Mouse (Mus musculus) CH12.LX (cell line): ENCODE results near the gene Klrb1c. TPM values are rescaled to one million over a fixed set of nuclear protein-coding genes. Genes with fewer than 3 reads are reported as not detected.
A peak's percentile ranks its signal among the peaks of the same experiment; 100 is the strongest.
"Not testable (repeated sequence)": the region's sequence is repeated elsewhere in the genome, so short reads cannot be mapped to it uniquely, and the experiment has no call there.

Experiments
- DNase-seq: peaks from one replicate; pipeline ENCODE4 v3.0.0-alpha.2; 2013; ENCODE audit errors: extremely low read depth
- H3K27ac ChIP-seq: 2 replicates; pipeline ENCODE4 v1.5.1; 2012; ENCODE audit warnings: low read depth, mild to moderate bottlenecking, control low read depth, moderate library complexity; ENCODE audit not compliant: insufficient read depth
- H3K27me3 ChIP-seq: replicated peaks from 2 replicates; pipeline ENCODE3; 2012; ENCODE audit warnings: inconsistent platforms
- H3K36me3 ChIP-seq, 2 experiments: replicated peaks in 1 of 2; 2 replicates each; pipeline versions ENCODE3 to v1.6.1; 2012; ENCODE audit warnings: inconsistent platforms in 1 of 2, low read length in 1 of 2, mild to moderate bottlenecking in 1 of 2, mixed read lengths in 1 of 2, moderate library complexity in 1 of 2; ENCODE audit not compliant: control insufficient read depth in 1 of 2, insufficient read depth in 1 of 2
- H3K4me1 ChIP-seq, 2 experiments: 2 replicates each; pipeline ENCODE4 v1.6.1; 2012; ENCODE audit warnings: inconsistent platforms in 1 of 2, moderate library complexity in 1 of 2; ENCODE audit not compliant: insufficient read depth in 2 of 2, control insufficient read depth in 1 of 2
- H3K4me2 ChIP-seq: 2 replicates; pipeline ENCODE4 v1.6.1; 2012; ENCODE audit warnings: low read depth, mild to moderate bottlenecking, control low read depth; ENCODE audit not compliant: poor library complexity, insufficient read depth, severe bottlenecking
- H3K4me3 ChIP-seq, 3 experiments: fragments of 150-350 bp in 1 of 3; sonication (generic) in 1 of 3; replicated peaks in 1 of 3; 2 replicates each; pipeline versions ENCODE3 to v1.5.1; 2011 to 2012; ENCODE audit warnings: low read depth in 2 of 3, low read length in 2 of 3, mild to moderate bottlenecking in 2 of 3, moderate library complexity in 2 of 3, control low read depth in 1 of 3, improper control_type of control experiment in 1 of 3, inconsistent platforms in 1 of 3, mixed read lengths in 1 of 3; ENCODE audit not compliant: poor library complexity in 1 of 3
- H3K79me2 ChIP-seq: replicated peaks from 2 replicates; pipeline ENCODE4 v1.6.1; 2012; ENCODE audit warnings: mild to moderate bottlenecking, moderate library complexity; ENCODE audit not compliant: control insufficient read depth, poor library complexity, insufficient read depth, severe bottlenecking; ENCODE audit errors: extremely low read depth
- H3K9ac ChIP-seq: 2 replicates; pipeline ENCODE4 v1.6.1; 2012; ENCODE audit warnings: low read depth, mild to moderate bottlenecking, control low read depth, moderate library complexity; ENCODE audit not compliant: insufficient read depth
- H3K9me3 ChIP-seq: replicated peaks from 2 replicates; pipeline ENCODE3; 2012; ENCODE audit warnings: low read length, inconsistent platforms, mixed read lengths
- BHLHE40 ChIP-seq: IDR thresholded peaks from 2 replicates; pipeline ENCODE4 v1.6.1; 2011; ENCODE audit warnings: mild to moderate bottlenecking, low read depth, low read length, improper control_type of control experiment
- CTCF ChIP-seq, 2 experiments: IDR thresholded peaks in 1 of 2; conservative IDR thresholded peaks in 1 of 2; 2 replicates each; pipeline ENCODE4 v1.5.1; 2011 to 2012; ENCODE audit warnings: low read depth in 2 of 2, low read length in 2 of 2, improper control_type of control experiment in 1 of 2, inconsistent platforms in 1 of 2, mild to moderate bottlenecking in 1 of 2, moderate library complexity in 1 of 2
- E2F4 ChIP-seq: IDR thresholded peaks from 2 replicates; pipeline ENCODE4 v1.6.1; 2011; ENCODE audit warnings: low read depth, low read length, improper control_type of control experiment; ENCODE audit not compliant: insufficient replicate concordance
- ELF1 ChIP-seq: IDR thresholded peaks from 2 replicates; pipeline ENCODE4 v1.6.1; 2014; ENCODE audit warnings: low read depth, mild to moderate bottlenecking, inconsistent platforms, low read length, improper control_type of control experiment
- IRF4 ChIP-seq: IDR thresholded peaks from 2 replicates; pipeline ENCODE4 v1.6.1; 2014; ENCODE audit warnings: low read depth, mild to moderate bottlenecking, inconsistent platforms, low read length, improper control_type of control experiment
- JUND ChIP-seq: conservative IDR thresholded peaks from 2 replicates; pipeline ENCODE4 v1.6.1; 2011; ENCODE audit warnings: low read depth, low read length, improper control_type of control experiment
- KAT2A ChIP-seq: IDR thresholded peaks from 2 replicates; pipeline ENCODE4 v1.6.1; 2012; ENCODE audit warnings: low read length, improper control_type of control experiment, inconsistent platforms; ENCODE audit not compliant: insufficient replicate concordance
- MAFK ChIP-seq: IDR thresholded peaks from 2 replicates; pipeline ENCODE4 v1.6.1; 2011; ENCODE audit warnings: low read length, improper control_type of control experiment; ENCODE audit not compliant: insufficient replicate concordance
- NRF1 ChIP-seq: IDR thresholded peaks from 2 replicates; pipeline ENCODE4 v1.6.1; 2014; ENCODE audit warnings: low read depth, mild to moderate bottlenecking, inconsistent platforms, low read length, improper control_type of control experiment, moderate library complexity
- POLR2A ChIP-seq: IDR thresholded peaks from 2 replicates; pipeline ENCODE4 v1.6.1; 2011; ENCODE audit warnings: low read depth, mild to moderate bottlenecking, improper control_type of control experiment, low read length
- POLR2AphosphoS2 ChIP-seq: IDR thresholded peaks from 2 replicates; pipeline ENCODE4 v1.6.1; 2011; ENCODE audit warnings: low read depth, low read length, improper control_type of control experiment
- RCOR1 ChIP-seq: conservative IDR thresholded peaks from 2 replicates; pipeline ENCODE4 v1.6.1; 2012; ENCODE audit warnings: low read depth, mild to moderate bottlenecking, inconsistent platforms, low read length, improper control_type of control experiment
- SMC3 ChIP-seq: IDR thresholded peaks from 2 replicates; pipeline ENCODE4 v1.6.1; 2011; ENCODE audit warnings: low read depth, low read length, improper control_type of control experiment
- TBP ChIP-seq: conservative IDR thresholded peaks from 2 replicates; pipeline ENCODE4 v1.6.1; 2011; ENCODE audit warnings: low read depth, low read length, improper control_type of control experiment
- TCF12 ChIP-seq: IDR thresholded peaks from 2 replicates; pipeline ENCODE4 v1.6.1; 2014; ENCODE audit warnings: low read depth, mild to moderate bottlenecking, inconsistent platforms, low read length, improper control_type of control experiment
- ZNF384 ChIP-seq: IDR thresholded peaks from 2 replicates; pipeline ENCODE4 v1.6.1; 2012; ENCODE audit warnings: low read depth, low read length, improper control_type of control experiment, inconsistent platforms
- dilution Hi-C: fragments of 300-500 bp; cut with MboI; formaldehyde crosslinking; loops from 2 replicates; pipeline ENCODE4 v1.14.3; 2020; ENCODE audit warnings: low sequenced_read_pairs; ENCODE audit not compliant: extremely low pct_unique_long_range_greater_than_20kb, extremely low pct_ligation_motif_present
- in situ Hi-C: fragments of 300-500 bp; cut with MboI; formaldehyde crosslinking; loops from 3 replicates; pipeline ENCODE4 v1.14.3; 2019; ENCODE audit warnings: low sequenced_read_pairs, low pct_ligation_motif_present, low pct_unique_long_range_greater_than_20kb, mixed read lengths
- polyA plus RNA-seq: library from polyadenylated mRNA; unstranded; fragments of >175 nt; gene quantifications from 2 replicates; pipeline ENCODE4 v1.2.1, GENCODE M21; 2012; ENCODE audit warnings: low read depth; ENCODE audit not compliant: insufficient read length
- total RNA-seq, 2 experiments: library from RNA; depleted of rRNA; stranded (reverse); fragments of 300-350 nt in 1 of 2; fragments of >200 nt in 1 of 2; gene quantifications; 2 replicates each; pipeline ENCODE4 v1.2.3; 2012 to 2014

The Klrb1c gene
- total and polyA plus RNA-seq, 3 experiments: not detected

DNA sequence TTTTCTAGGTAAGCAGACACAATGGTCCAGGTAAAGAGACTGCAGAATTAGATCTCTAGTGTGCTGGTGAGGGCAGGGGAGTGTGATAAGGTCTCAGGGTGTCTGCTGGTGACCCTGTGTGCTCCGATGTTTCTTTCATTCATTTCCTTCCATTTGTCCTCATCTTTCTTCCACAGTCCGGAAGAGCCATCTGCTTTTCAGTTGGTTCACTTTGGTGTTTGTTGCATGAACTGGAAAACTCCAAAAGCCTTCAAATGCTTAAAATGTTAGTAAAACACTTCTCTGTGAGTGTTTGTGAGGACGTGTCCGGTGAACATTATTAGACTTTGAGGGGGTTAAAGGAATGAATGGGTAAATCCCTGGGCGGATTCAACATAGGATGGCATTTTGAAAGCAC is 27.9 kb downstream of the Klrb1c start:
- DNase-seq: no peak
- H3K4me2 ChIP-seq: peak overlapping the region; percentile 51
- H3K27ac ChIP-seq: no peak overlapping the region
- no peaks in the 10 kb centered on the region for H3K27me3 ChIP-seq
- dilution Hi-C loops (no loop called here), in situ Hi-C loops (loop anchor here (5.0 kb wide), 2 partner anchors 36 to 81 kb away; no protein-coding TSS in a partner anchor)
- H3K4me1 ChIP-seq: peaks cover 6 to 30% of the 10 kb centered on the region in 2 experiments; a peak in 3 of 4 replicates
- no peak for TF ChIP-seq IRF4
- TF ChIP-seq E2F4: no peak
- 0 out of 2 replicates have a peak, but pooled peaks have one; percentile 2 for TF ChIP-seq BHLHE40
- TF ChIP-seq RCOR1: no peak
- no peak for TF ChIP-seq TCF12
- no peak for TF ChIP-seq POLR2AphosphoS2
- H3K79me2 ChIP-seq: no peaks in the 10 kb centered on the region
- H3K9ac ChIP-seq: peak overlapping the region; percentile 28
- H3K36me3 ChIP-seq: no peaks in the 10 kb centered on the region
- no peaks in the 10 kb centered on the region for H3K9me3 ChIP-seq
- peak overlapping the region; percentile 25 to 79 (median 40) for H3K4me3 ChIP-seq

DNA sequence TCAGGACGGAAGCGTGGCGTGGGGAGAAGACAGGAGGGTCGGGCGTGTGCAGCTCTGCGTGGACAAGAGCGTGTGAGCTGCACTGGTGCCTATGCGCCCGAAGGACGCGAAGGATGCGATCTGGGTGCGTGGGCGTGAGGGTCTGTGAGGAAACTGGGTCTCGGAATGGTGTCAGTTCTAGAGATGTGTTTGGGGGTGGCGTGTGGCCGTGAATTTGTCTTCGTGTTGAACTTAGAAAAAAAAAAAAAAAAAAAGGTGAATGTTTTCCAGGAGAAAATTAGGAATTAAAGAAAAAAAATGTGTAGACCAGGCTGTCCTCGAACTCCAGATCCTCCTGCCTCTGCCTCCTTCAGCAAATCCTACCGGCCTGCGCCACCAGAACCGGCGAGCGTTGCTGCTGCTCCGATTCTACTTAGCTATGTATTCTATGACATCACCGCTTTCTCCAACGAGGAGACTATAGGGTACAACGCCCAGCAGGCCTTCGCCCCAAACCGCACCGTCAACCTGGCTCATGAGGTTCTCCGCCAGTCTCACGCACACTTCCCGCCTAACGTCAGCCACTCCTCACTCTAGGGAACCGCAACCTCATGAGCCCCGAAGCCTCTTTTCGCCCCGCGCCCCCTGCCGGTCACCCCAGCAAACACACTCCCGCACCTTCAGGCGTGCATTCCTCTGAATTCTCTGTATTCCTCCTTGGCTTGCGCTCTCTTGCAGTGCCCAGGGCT is 28.4 kb downstream of the Klrb1c start:
- H3K4me2 ChIP-seq: peak overlapping the region; percentile 51
- H3K79me2 ChIP-seq, H3K27me3 ChIP-seq, dilution Hi-C loops, H3K36me3 ChIP-seq, H3K9me3 ChIP-seq: not testable (repeated sequence)
- peak; percentile 94 for TF ChIP-seq ELF1
- TF ChIP-seq POLR2A: 0 out of 2 replicates have a peak, but pooled peaks have one; percentile 45
- peak; percentile 59 for TF ChIP-seq JUND
- peak; percentile 71; the same call in 1 of the 2 replicates for TF ChIP-seq KAT2A
- peak; percentile 75 for TF ChIP-seq ZNF384
- peak; percentile 90 for TF ChIP-seq MAFK
- peak; percentile 5; the same call in 1 of the 2 replicates for TF ChIP-seq BHLHE40
- TF ChIP-seq CTCF (conservative IDR thresholded peaks at IDR 0.05 in 1 of 2, IDR thresholded peaks at IDR 0.05 in 1 of 2; ENCODE audit: low read depth in 2 of 2, low read length in 2 of 2): peak; percentile 25 to 60; a peak in 3 of 4 replicates
- TF ChIP-seq TBP: peak; percentile 99
- TF ChIP-seq SMC3: peak; percentile 45; the same call in 1 of the 2 replicates
- 0 out of 2 replicates have a peak, but pooled peaks have one; percentile 42 for TF ChIP-seq NRF1
- H3K9ac ChIP-seq: peak overlapping the region; percentile 99
- H3K27ac ChIP-seq: peak overlapping the region; percentile 97
- H3K4me1 ChIP-seq: peaks cover 6 to 26% of the 10 kb centered on the region in 2 experiments; a peak in 3 of 4 replicates
- peak; percentile 72 for DNase-seq
- in situ Hi-C loops: loop anchor here (5.0 kb wide), 2 partner anchors 37 to 82 kb away; no protein-coding TSS in a partner anchor
- peak overlapping the region; percentile 58 to 99 (median 88) for H3K4me3 ChIP-seq
